Mouse (Mus musculus): Measurements from ENCODE around the gene 2010111I01Rik. TPM values are rescaled to one million over a fixed set of nuclear protein-coding genes. Genes with fewer than 3 reads are reported as not detected.

Gene 2010111I01Rik
- polyA plus RNA-seq, 1 experiment from 2014 or later, result 27.7 TPM

- Histone ChIP-seq H3K27me3 (peaks cover 10% of the 10 kb centered on the region; the same call in 1 of the 2 replicates), H3K4me3 (no peak overlapping the region), H3K9me3 (no peaks in the 10 kb centered on the region), H3K4me2 (no peak overlapping the region), H3K4me1 (replicated peaks) (peaks cover 36% of the 10 kb centered on the region), H3K36me3 (no peaks in the 10 kb centered on the region), H3K9ac (no peak overlapping the region), H3K27ac (replicated peaks) (no peak overlapping the region)
- WGBS, result 92% methylated on average over 4 of the region's 4 CpGs
- ATAC-seq (ENCODE audit: low FRiP score, low read depth), result no peak
Observed at GRCm38 (mm10) chr13:63276389-63276788, 311.7 kb downstream of the 2010111I01Rik start.

DNA sequence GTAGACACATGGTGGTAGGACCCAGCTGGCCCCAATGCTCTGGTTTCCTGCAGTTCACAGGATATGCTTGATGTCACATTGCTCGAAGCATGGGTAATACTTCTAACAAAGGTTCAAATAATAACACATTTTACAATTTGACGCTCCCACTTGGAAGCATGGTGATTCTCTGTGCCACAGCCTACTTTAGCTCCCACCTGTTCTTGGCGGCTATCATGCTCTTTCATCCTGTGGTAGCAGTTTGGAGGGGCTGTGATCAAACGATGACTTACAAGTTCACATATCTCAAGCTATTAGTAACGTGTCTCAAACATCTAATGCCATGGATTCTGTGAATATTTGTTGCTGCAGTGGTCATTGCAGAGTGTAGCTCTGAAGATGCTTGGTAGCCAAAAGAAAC, 312.6 kb downstream of the 2010111I01Rik start:
- 77% methylated on average over 5 of the region's 5 CpGs for WGBS
- no peak for ATAC-seq (ENCODE audit: low FRiP score, low read depth)
- peaks cover 10% of the 10 kb centered on the region; the same call in 1 of the 2 replicates for H3K27me3 ChIP-seq
- H3K36me3 ChIP-seq, result no peaks in the 10 kb centered on the region
- no peak overlapping the region for H3K9ac ChIP-seq
- H3K4me1 ChIP-seq (replicated peaks), result peaks cover 28% of the 10 kb centered on the region
- no peak overlapping the region for H3K27ac ChIP-seq (replicated peaks)
- H3K4me3 ChIP-seq, result no peak overlapping the region
- H3K9me3 ChIP-seq, result no peaks in the 10 kb centered on the region
- no peak overlapping the region for H3K4me2 ChIP-seq

GRCm38 (mm10) chr13:63278141-63278631, 313.5 kb downstream of the 2010111I01Rik start:
- H3K4me1 ChIP-seq (replicated peaks), result peaks cover 20% of the 10 kb centered on the region
- no peak for ATAC-seq (ENCODE audit: low FRiP score, low read depth)
- 63% methylated on average over 5 of the region's 5 CpGs for WGBS
- H3K4me3 ChIP-seq, result no peak overlapping the region
- no peak overlapping the region for H3K9ac ChIP-seq
- H3K9me3 ChIP-seq, result no peaks in the 10 kb centered on the region
- H3K27me3 ChIP-seq, result peaks cover 10% of the 10 kb centered on the region; the same call in 1 of the 2 replicates
- 0 out of 2 replicates have a peak overlapping the region, but pooled peaks have one; percentile 35 for H3K4me2 ChIP-seq
- peak overlapping the region; percentile 7; the same call in 1 of the 2 replicates for H3K27ac ChIP-seq (replicated peaks)
- H3K36me3 ChIP-seq, result no peaks in the 10 kb centered on the region

- H3K9ac ChIP-seq, result no peak overlapping the region; the same call in 1 of the 2 replicates
- WGBS, result 9% methylated on average over 10 of the region's 10 CpGs
- H3K4me2 ChIP-seq, result peak overlapping the region; percentile 35
- H3K4me3 ChIP-seq, result no peak overlapping the region
- H3K9me3 ChIP-seq, result no peaks in the 10 kb centered on the region
- no peaks in the 10 kb centered on the region for H3K36me3 ChIP-seq
- H3K27ac ChIP-seq (replicated peaks), result no peak overlapping the region; the same call in 1 of the 2 replicates
- H3K4me1 ChIP-seq (replicated peaks), result peaks cover 20% of the 10 kb centered on the region
- peaks cover 8% of the 10 kb centered on the region; the same call in 1 of the 2 replicates for H3K27me3 ChIP-seq
- ATAC-seq (ENCODE audit: low FRiP score, low read depth), result peak; percentile 71; the same call in 1 of the 2 replicates
Observed at GRCm38 (mm10) chr13:63278796-63279475, 314.2 kb downstream of the 2010111I01Rik start.

DNA sequence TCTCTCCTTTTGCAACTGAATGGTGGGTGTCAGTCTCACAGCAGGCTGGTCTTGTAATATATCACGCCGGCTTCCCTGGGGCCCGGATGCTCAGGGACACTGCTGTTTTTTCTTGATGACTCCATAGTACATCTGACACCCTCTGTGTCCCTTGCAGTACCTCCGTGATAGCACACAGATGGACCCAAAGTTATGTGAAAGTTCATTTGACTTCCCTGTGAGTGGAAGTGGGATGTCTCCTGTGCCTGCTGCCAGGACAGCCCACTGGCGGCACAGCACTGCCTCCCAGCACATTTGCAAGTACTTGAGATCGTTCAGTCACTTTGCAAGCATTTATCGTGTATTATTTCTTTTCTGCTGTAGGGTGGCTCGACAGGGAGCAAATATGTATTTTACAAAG, 315.1 kb downstream of the 2010111I01Rik start:
- no peak overlapping the region for H3K27ac ChIP-seq (replicated peaks)
- H3K4me3 ChIP-seq, result no peak overlapping the region
- ATAC-seq (ENCODE audit: low FRiP score, low read depth), result no peak
- WGBS, result 44% methylated on average over 8 of the region's 8 CpGs
- H3K27me3 ChIP-seq, result peaks cover under 1% of the 10 kb centered on the region; the same call in 1 of the 2 replicates
- H3K36me3 ChIP-seq, result no peaks in the 10 kb centered on the region
- H3K9me3 ChIP-seq, result no peaks in the 10 kb centered on the region
- H3K4me1 ChIP-seq (replicated peaks), result peaks cover 20% of the 10 kb centered on the region
- H3K4me2 ChIP-seq, result peak overlapping the region; percentile 35
- H3K9ac ChIP-seq, result no peak overlapping the region

- WGBS, result 55% methylated on average over 3 of the region's 3 CpGs
- Histone ChIP-seq H3K27me3 (no peaks in the 10 kb centered on the region), H3K4me2 (no peak overlapping the region), H3K27ac (replicated peaks) (no peak overlapping the region), H3K9ac (no peak overlapping the region), H3K9me3 (no peaks in the 10 kb centered on the region), H3K36me3 (no peaks in the 10 kb centered on the region), H3K4me3 (no peak overlapping the region), H3K4me1 (replicated peaks) (peaks cover 20% of the 10 kb centered on the region)
- ATAC-seq (ENCODE audit: low FRiP score, low read depth), result no peak
Observed at GRCm38 (mm10) chr13:63280344-63280743, 315.7 kb downstream of the 2010111I01Rik start.

- H3K4me1 ChIP-seq (replicated peaks), result peaks cover 20% of the 10 kb centered on the region
- H3K9me3 ChIP-seq, result no peaks in the 10 kb centered on the region
- no peak overlapping the region for H3K4me2 ChIP-seq
- no peak overlapping the region for H3K27ac ChIP-seq (replicated peaks)
- no peak for ATAC-seq (ENCODE audit: low FRiP score, low read depth)
- H3K27me3 ChIP-seq, result no peaks in the 10 kb centered on the region
- H3K9ac ChIP-seq, result no peak overlapping the region
- WGBS, result 87% methylated on average over 8 of the region's 8 CpGs
- H3K4me3 ChIP-seq, result no peak overlapping the region
- no peaks in the 10 kb centered on the region for H3K36me3 ChIP-seq
Observed at GRCm38 (mm10) chr13:63281206-63281605, 316.5 kb downstream of the 2010111I01Rik start.

DNA sequence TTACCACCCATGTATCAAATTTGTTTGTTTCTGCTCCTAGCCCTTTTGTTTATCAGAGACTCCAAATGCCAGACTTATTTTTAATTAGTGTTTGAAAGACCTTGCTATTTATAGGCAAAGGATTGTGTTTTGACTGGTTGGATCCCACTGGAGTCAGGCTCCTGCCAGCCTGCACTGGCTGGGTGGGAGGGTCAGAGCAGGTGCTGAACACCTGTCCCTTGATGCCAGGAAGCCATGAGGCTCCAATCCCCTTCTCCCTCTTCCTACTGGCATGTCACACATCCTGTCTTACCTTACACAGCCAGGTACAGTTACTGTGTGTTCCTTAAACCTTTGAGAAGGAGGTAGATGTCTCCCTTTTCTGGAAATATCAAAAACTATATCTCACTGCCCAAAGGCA, 318.5 kb downstream of the 2010111I01Rik start:
- Histone ChIP-seq H3K36me3 (no peaks in the 10 kb centered on the region), H3K9ac (no peak overlapping the region), H3K4me3 (no peak overlapping the region), H3K9me3 (no peaks in the 10 kb centered on the region), H3K4me2 (no peak overlapping the region), H3K27ac (replicated peaks) (no peak overlapping the region), H3K27me3 (no peaks in the 10 kb centered on the region), H3K4me1 (replicated peaks) (peaks cover 17% of the 10 kb centered on the region)
- ATAC-seq (ENCODE audit: low FRiP score, low read depth), result no peak

DNA sequence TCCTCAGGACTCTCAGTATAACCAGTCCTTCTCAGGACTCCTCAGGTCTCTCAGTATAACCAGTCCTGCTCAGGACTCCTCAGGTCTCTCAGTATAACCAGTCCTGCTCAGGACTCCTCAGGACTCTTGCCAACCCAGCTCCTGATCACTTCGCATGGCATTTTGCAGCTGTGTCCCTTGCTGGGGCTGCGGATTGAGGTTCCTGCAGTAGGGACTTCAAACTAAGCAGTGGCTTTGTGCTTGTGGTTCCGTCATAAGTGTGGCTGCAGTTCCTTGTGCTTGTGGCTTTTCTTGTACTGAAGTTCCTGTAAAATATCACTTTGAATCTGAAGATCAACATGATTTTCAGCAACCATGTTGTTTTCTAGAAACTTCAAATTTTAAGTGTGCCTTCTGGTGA, 320.1 kb downstream of the 2010111I01Rik start:
- H3K9me3 ChIP-seq, result no peaks in the 10 kb centered on the region
- H3K27ac ChIP-seq (replicated peaks), result no peak overlapping the region
- H3K36me3 ChIP-seq, result no peaks in the 10 kb centered on the region
- no peaks in the 10 kb centered on the region for H3K27me3 ChIP-seq
- ATAC-seq (ENCODE audit: low FRiP score, low read depth), result no peak
- WGBS, result 95% methylated on average over 3 of the region's 3 CpGs
- H3K4me1 ChIP-seq (replicated peaks), result peaks cover 12% of the 10 kb centered on the region
- H3K9ac ChIP-seq, result no peak overlapping the region
- H3K4me2 ChIP-seq, result no peak overlapping the region
- no peak overlapping the region for H3K4me3 ChIP-seq

DNA sequence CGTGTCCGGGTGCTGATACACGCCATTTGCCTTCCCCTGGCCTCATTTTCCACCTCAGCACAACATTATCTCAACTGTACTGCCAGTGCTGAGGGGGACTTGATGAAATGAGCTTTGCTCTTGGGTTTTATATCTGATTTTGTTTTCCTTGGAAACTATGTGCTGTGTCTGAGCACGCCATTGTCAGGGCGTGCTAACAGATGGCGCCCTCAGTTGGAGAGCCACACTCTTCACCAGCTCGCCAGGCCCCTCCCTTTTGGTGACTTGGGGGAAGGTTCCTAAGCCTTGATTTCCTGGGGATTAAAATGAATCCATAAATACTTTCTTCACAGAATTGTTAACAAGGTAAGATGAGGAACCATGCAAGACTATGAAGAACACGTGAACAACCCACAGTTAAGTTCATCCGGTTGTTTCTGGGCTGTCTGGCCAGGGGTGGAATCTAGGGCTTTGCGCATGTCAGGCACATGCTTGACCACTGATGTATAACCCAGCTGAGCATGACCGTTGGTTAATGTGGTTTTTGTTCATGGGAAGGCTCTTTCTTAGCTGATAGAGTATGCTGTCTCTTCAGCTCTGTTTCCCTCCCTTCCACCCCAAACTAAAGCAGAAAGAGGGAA, 321.9 kb downstream of the 2010111I01Rik start:
- ATAC-seq (ENCODE audit: low FRiP score, low read depth), result no peak
- Histone ChIP-seq H3K36me3 (no peaks in the 10 kb centered on the region), H3K9ac (no peak overlapping the region), H3K4me2 (no peak overlapping the region), H3K4me3 (no peak overlapping the region), H3K27ac (replicated peaks) (no peak overlapping the region), H3K4me1 (replicated peaks) (peaks cover 10% of the 10 kb centered on the region), H3K9me3 (no peaks in the 10 kb centered on the region), H3K27me3 (no peaks in the 10 kb centered on the region)
- 80% methylated on average over 11 of the region's 11 CpGs for WGBS

DNA sequence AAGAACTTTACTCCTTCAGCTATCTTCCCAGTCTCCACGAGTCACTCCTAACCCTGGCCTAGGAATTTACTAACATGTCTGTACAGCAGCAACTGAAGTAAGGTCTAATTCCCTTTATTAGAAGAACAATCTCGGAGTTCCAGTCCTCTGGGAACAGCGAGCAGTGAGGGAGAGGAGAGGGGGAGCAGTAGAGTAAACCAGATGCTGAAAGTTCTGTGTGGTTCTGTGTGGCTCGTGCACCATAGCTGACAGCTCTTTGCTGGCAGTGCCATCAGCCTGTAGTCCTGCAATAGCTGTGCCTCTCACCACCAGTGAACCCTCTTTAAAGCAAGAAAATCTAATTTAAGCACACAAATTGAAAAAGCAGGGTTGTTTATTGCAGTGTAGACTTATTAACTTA, 324.5 kb downstream of the 2010111I01Rik start:
- Histone ChIP-seq H3K27ac (replicated peaks) (no peak overlapping the region), H3K4me2 (no peak overlapping the region), H3K9me3 (no peaks in the 10 kb centered on the region), H3K36me3 (no peaks in the 10 kb centered on the region), H3K27me3 (no peaks in the 10 kb centered on the region), H3K4me3 (no peak overlapping the region), H3K4me1 (replicated peaks) (peaks cover 12% of the 10 kb centered on the region), H3K9ac (no peak overlapping the region)
- WGBS, result 70% methylated on average over 4 of the region's 4 CpGs
- no peak for ATAC-seq (ENCODE audit: low FRiP score, low read depth)

GRCm38 (mm10) chr13:63289687-63290086, 325.0 kb downstream of the 2010111I01Rik start:
- 37% methylated on average over 5 of the region's 5 CpGs for WGBS
- H3K9ac ChIP-seq, result no peak overlapping the region
- H3K4me2 ChIP-seq, result no peak overlapping the region
- H3K27ac ChIP-seq (replicated peaks), result no peak overlapping the region
- peaks cover 17% of the 10 kb centered on the region for H3K4me1 ChIP-seq (replicated peaks)
- no peak for ATAC-seq (ENCODE audit: low FRiP score, low read depth)
- H3K4me3 ChIP-seq, result no peak overlapping the region
- no peaks in the 10 kb centered on the region for H3K9me3 ChIP-seq
- H3K27me3 ChIP-seq, result no peaks in the 10 kb centered on the region
- no peaks in the 10 kb centered on the region for H3K36me3 ChIP-seq

All from hindbrain, embryonic 15.5 days (tissue).